Mouse (Mus musculus) ES-Bruce4 (cell line): ENCODE data around the gene Omg. TPM values are rescaled to one million over a fixed set of nuclear protein-coding genes. Genes with fewer than 3 reads are reported as not detected.

ENCODE experiments used
- H3K27ac ChIP-seq: 2 replicates; pipeline ENCODE4 v1.5.1; 2012; ENCODE audit warnings: low read length, inconsistent platforms; ENCODE audit not compliant: insufficient read depth
- H3K27me3 ChIP-seq: 2 replicates; pipeline ENCODE4 v1.6.1; 2012; ENCODE audit warnings: mild to moderate bottlenecking, low read length, inconsistent platforms; ENCODE audit not compliant: control insufficient read depth, poor library complexity, insufficient read depth, severe bottlenecking
- H3K36me3 ChIP-seq: 2 replicates; pipeline ENCODE4 v1.6.1; 2012; ENCODE audit warnings: inconsistent platforms, mild to moderate bottlenecking, low read length, moderate library complexity; ENCODE audit not compliant: control insufficient read depth, poor library complexity, insufficient read depth, severe bottlenecking
- H3K4me1 ChIP-seq: one replicate; pipeline ENCODE4 v1.8.1; 2011; ENCODE audit warnings: low read length; ENCODE audit not compliant: control insufficient read depth, insufficient read depth
- H3K4me3 ChIP-seq: 2 replicates; pipeline ENCODE4 v1.5.1; 2011; ENCODE audit warnings: low read depth, mild to moderate bottlenecking, low read length
- H3K9ac ChIP-seq: 2 replicates; pipeline ENCODE4 v1.6.1; 2012; ENCODE audit warnings: low read depth, mild to moderate bottlenecking, inconsistent platforms; ENCODE audit not compliant: poor library complexity, severe bottlenecking
- H3K9me3 ChIP-seq: replicated peaks from 2 replicates; pipeline ENCODE4 v1.6.1; 2012; ENCODE audit warnings: mild to moderate bottlenecking, low read length, inconsistent platforms; ENCODE audit not compliant: control insufficient read depth, poor library complexity, insufficient read depth, severe bottlenecking
- CTCF ChIP-seq: IDR thresholded peaks from one replicate; pipeline ENCODE4 v1.8.1; 2011; ENCODE audit warnings: low read depth, low read length
- EP300 ChIP-seq: IDR thresholded peaks from 2 replicates; pipeline ENCODE4 v1.6.1; 2011; ENCODE audit warnings: low read depth, low read length; ENCODE audit not compliant: insufficient read depth
- POLR2A ChIP-seq: IDR thresholded peaks from one replicate; pipeline ENCODE4 v1.8.1; 2011; ENCODE audit warnings: low read length; ENCODE audit not compliant: insufficient read depth
- polyA plus RNA-seq: library from polyadenylated mRNA; stranded (reverse); fragments of >200 nt; gene quantifications from 2 replicates; pipeline ENCODE4 v1.2.4, GENCODE M21; 2011; ENCODE audit warnings: low read depth; ENCODE audit not compliant: missing spikeins, insufficient read depth, insufficient read length

Gene Omg
- polyA plus RNA-seq, 1 experiment: not detected

- Histone ChIP-seq H3K9ac (no peak overlapping the region), H3K27me3 (no peaks in the 10 kb centered on the region), H3K9me3 (no peaks in the 10 kb centered on the region), H3K4me3 (no peak overlapping the region), H3K36me3 (no peaks in the 10 kb centered on the region), H3K4me1 (no peaks in the 10 kb centered on the region), H3K27ac (no peak overlapping the region)
- no peak for TF ChIP-seq EP300
- TF ChIP-seq CTCF: no peak
- TF ChIP-seq POLR2A: no peak
These were observed 18.0 kb upstream of the Omg start for GRCm38 (mm10) chr11:79521930-79522329.

GRCm38 (mm10) chr11:79520772-79521171, 16.9 kb upstream of the Omg start:
- no peak overlapping the region for H3K4me3 ChIP-seq
- no peaks in the 10 kb centered on the region for H3K36me3 ChIP-seq
- H3K9me3 ChIP-seq: no peaks in the 10 kb centered on the region
- no peaks in the 10 kb centered on the region for H3K27me3 ChIP-seq
- no peaks in the 10 kb centered on the region for H3K4me1 ChIP-seq
- H3K27ac ChIP-seq: no peak overlapping the region
- no peak overlapping the region for H3K9ac ChIP-seq
- TF ChIP-seq POLR2A: no peak
- TF ChIP-seq CTCF: no peak
- TF ChIP-seq EP300: no peak

- Histone ChIP-seq H3K4me3 (no peak overlapping the region), H3K9ac (no peak overlapping the region), H3K27me3 (no peaks in the 10 kb centered on the region), H3K36me3 (no peaks in the 10 kb centered on the region), H3K27ac (no peak overlapping the region), H3K4me1 (no peaks in the 10 kb centered on the region), H3K9me3 (no peaks in the 10 kb centered on the region)
- no peak for TF ChIP-seq EP300
- no peak for TF ChIP-seq CTCF
- TF ChIP-seq POLR2A: no peak
These were observed 16.0 kb upstream of the Omg start for GRCm38 (mm10) chr11:79519878-79520291.

- H3K4me1 ChIP-seq: no peaks in the 10 kb centered on the region
- no peaks in the 10 kb centered on the region for H3K27me3 ChIP-seq
- no peak for TF ChIP-seq CTCF
- no peak for TF ChIP-seq POLR2A
- TF ChIP-seq EP300: no peak
- no peak overlapping the region for H3K4me3 ChIP-seq
- H3K9me3 ChIP-seq: no peaks in the 10 kb centered on the region
- no peaks in the 10 kb centered on the region for H3K36me3 ChIP-seq
- H3K9ac ChIP-seq: no peak overlapping the region
- H3K27ac ChIP-seq: no peak overlapping the region
These were observed 15.4 kb upstream of the Omg start for GRCm38 (mm10) chr11:79519299-79519698.

- H3K27ac ChIP-seq: no peak overlapping the region
- H3K4me3 ChIP-seq: no peak overlapping the region
- no peaks in the 10 kb centered on the region for H3K9me3 ChIP-seq
- no peaks in the 10 kb centered on the region for H3K36me3 ChIP-seq
- H3K9ac ChIP-seq: no peak overlapping the region
- H3K27me3 ChIP-seq: no peaks in the 10 kb centered on the region
- TF ChIP-seq POLR2A: no peak
- no peaks in the 10 kb centered on the region for H3K4me1 ChIP-seq
These were observed 11.9 kb upstream of the Omg start for GRCm38 (mm10) chr11:79515798-79516197.

GRCm38 (mm10) chr11:79515331-79515730, 11.4 kb upstream of the Omg start:
- H3K9ac ChIP-seq: no peak overlapping the region

More at GRCm38 (mm10) chr11:79515331-79515730, 11.4 kb upstream of the Omg start:
- TF ChIP-seq CTCF (no peak), POLR2A (no peak), EP300 (no peak)
- Histone ChIP-seq H3K9me3 (no peaks in the 10 kb centered on the region), H3K4me3 (no peak overlapping the region), H3K27me3 (no peaks in the 10 kb centered on the region), H3K27ac (no peak overlapping the region), H3K4me1 (no peaks in the 10 kb centered on the region), H3K36me3 (no peaks in the 10 kb centered on the region)
